Mouse (Mus musculus) midbrain, embryonic 10.5 days (tissue): ENCODE results near the gene 1600015I10Rik. TPM values are rescaled to one million over a fixed set of nuclear protein-coding genes. Genes with fewer than 3 reads are reported as not detected.
A peak's percentile ranks its signal among the peaks of the same experiment; 100 is the strongest.
"Not testable (repeated sequence)": the region's sequence is repeated elsewhere in the genome, so short reads cannot be mapped to it uniquely, and the experiment has no call there.

Experiments
- DNase-seq: peaks from one replicate; pipeline ENCODE4 v3.0.0-alpha.2; 2017; ENCODE audit warnings: low spot score
- H3K27ac ChIP-seq: fragments of 300-500 bp; sonication (generic); replicated peaks from 2 replicates; pipeline ENCODE4 v1.5.1; 2016; ENCODE audit warnings: mild to moderate bottlenecking
- H3K27me3 ChIP-seq: fragments of 300-500 bp; sonication (generic); 2 replicates; pipeline ENCODE4 v1.6.1; 2016; ENCODE audit warnings: low read depth, mild to moderate bottlenecking; ENCODE audit not compliant: poor library complexity, severe bottlenecking
- H3K36me3 ChIP-seq: fragments of 300-500 bp; sonication (generic); 2 replicates; pipeline ENCODE4 v1.6.1; 2016; ENCODE audit warnings: mild to moderate bottlenecking, moderate library complexity
- H3K4me1 ChIP-seq: fragments of 300-500 bp; sonication (generic); 2 replicates; pipeline ENCODE4 v1.6.1; 2016
- H3K4me3 ChIP-seq: fragments of 300-500 bp; sonication (generic); 2 replicates; pipeline ENCODE4 v1.5.1; 2016; ENCODE audit warnings: mild to moderate bottlenecking, moderate library complexity
- H3K9me3 ChIP-seq: fragments of 300-500 bp; sonication (generic); replicated peaks from 2 replicates; pipeline ENCODE4 v1.6.1; 2016; ENCODE audit warnings: mild to moderate bottlenecking
- WGBS: fragments of 180-500 bp; shearing (Covaris S2); methylation state at CpG from one replicate; pipeline ENCODE4 v1.1.7; 2016; 5-methylcytosine and 5-hydroxymethylcytosine counted together
- polyA plus RNA-seq: library from polyadenylated mRNA; unstranded; fragments of >200 nt; fragmentation: Nextera tagmentation; extraction: Ambion mirVana; gene quantifications from 2 replicates; pipeline ENCODE4 v1.2.1, GENCODE M21; 2016

Gene 1600015I10Rik
- polyA plus RNA-seq: not detected in 2 replicates

GRCm38 (mm10) chr6:48929595-48929994 is at the start of gene 1600015I10Rik:
Gene 1600015I10Rik (plus strand): TSS chr6:48929895.
- DNase-seq: no peak
- Histone ChIP-seq H3K9me3 (no peaks in the 10 kb centered on the region), H3K4me1 (no peaks in the 10 kb centered on the region), H3K27ac (no peak within 1 kb of the TSS), H3K27me3 (no peaks in the 10 kb centered on the region), H3K4me3 (no peak within 1 kb of the TSS), H3K36me3 (no peaks in the 10 kb centered on the region)
- 89% methylated on average over 5 of the region's 5 CpGs for WGBS

GRCm38 (mm10) chr6:48894203-48894602 is 35.5 kb upstream of the 1600015I10Rik start:
- H3K9me3 ChIP-seq: peaks cover 6% of the 10 kb centered on the region; the same call in 1 of the 2 replicates
- 79% methylated on average over 4 of the region's 4 CpGs for WGBS
- DNase-seq: no peak

GRCm38 (mm10) chr6:48894938-48895818 is 34.5 kb upstream of the 1600015I10Rik start:
- WGBS: 87% methylated on average over 8 of the region's 8 CpGs
- peaks cover 6% of the 10 kb centered on the region; the same call in 1 of the 2 replicates for H3K9me3 ChIP-seq
- H3K27ac ChIP-seq: no peak overlapping the region
- H3K36me3 ChIP-seq: no peaks in the 10 kb centered on the region
- DNase-seq: no peak
- no peak overlapping the region for H3K4me3 ChIP-seq
- H3K4me1 ChIP-seq: no peaks in the 10 kb centered on the region
- H3K27me3 ChIP-seq: no peaks in the 10 kb centered on the region

More at GRCm38 (mm10) chr6:48894203-48894602, 35.5 kb upstream of the 1600015I10Rik start:
- Histone ChIP-seq H3K36me3 (no peaks in the 10 kb centered on the region), H3K27ac (no peak overlapping the region), H3K27me3 (no peaks in the 10 kb centered on the region), H3K4me3 (no peak overlapping the region), H3K4me1 (no peaks in the 10 kb centered on the region)

- H3K4me1 ChIP-seq: no peaks in the 10 kb centered on the region
- H3K4me3 ChIP-seq: no peak overlapping the region
- no peak overlapping the region for H3K27ac ChIP-seq
- H3K36me3 ChIP-seq: no peaks in the 10 kb centered on the region
- 87% methylated on average over 5 of the region's 5 CpGs for WGBS
- no peak for DNase-seq
- H3K9me3 ChIP-seq: peaks cover 6% of the 10 kb centered on the region; the same call in 1 of the 2 replicates
- H3K27me3 ChIP-seq: no peaks in the 10 kb centered on the region
Observed at GRCm38 (mm10) chr6:48895941-48896340, 33.8 kb upstream of the 1600015I10Rik start.

- Histone ChIP-seq H3K27ac (no peak overlapping the region), H3K9me3 (peaks cover 6% of the 10 kb centered on the region; the same call in 1 of the 2 replicates), H3K36me3 (no peaks in the 10 kb centered on the region), H3K27me3 (no peaks in the 10 kb centered on the region), H3K4me3 (no peak overlapping the region), H3K4me1 (no peaks in the 10 kb centered on the region)
- whole genome bisulfite sequencing: 85% methylated on average over 5 of the region's 5 CpGs
- DNase-seq: no peak
Observed at GRCm38 (mm10) chr6:48896956-48897355, 32.7 kb upstream of the 1600015I10Rik start.

GRCm38 (mm10) chr6:48901316-48901715 is 28.4 kb upstream of the 1600015I10Rik start:
- not testable (repeated sequence) for H3K9me3 ChIP-seq, H3K4me3 ChIP-seq, H3K4me1 ChIP-seq, H3K36me3 ChIP-seq, H3K27ac ChIP-seq, H3K27me3 ChIP-seq, DNase-seq
- WGBS: 96% methylated on average over 11 of the region's 11 CpGs

GRCm38 (mm10) chr6:48902511-48903406 is 26.9 kb upstream of the 1600015I10Rik start:
- H3K9me3 ChIP-seq: no peaks in the 10 kb centered on the region
- no peak for DNase-seq
- WGBS: 93% methylated on average over 17 of the region's 17 CpGs
- no peak overlapping the region for H3K27ac ChIP-seq
- no peaks in the 10 kb centered on the region for H3K36me3 ChIP-seq
- no peak overlapping the region for H3K4me3 ChIP-seq
- H3K4me1 ChIP-seq: no peaks in the 10 kb centered on the region
- no peaks in the 10 kb centered on the region for H3K27me3 ChIP-seq

- no peak for DNase-seq
- Histone ChIP-seq H3K27ac (no peak overlapping the region), H3K36me3 (no peaks in the 10 kb centered on the region), H3K27me3 (no peaks in the 10 kb centered on the region), H3K9me3 (no peaks in the 10 kb centered on the region), H3K4me1 (no peaks in the 10 kb centered on the region), H3K4me3 (no peak overlapping the region)
- 82% methylated on average over 4 of the region's 4 CpGs for WGBS
Observed at GRCm38 (mm10) chr6:48903437-48903836, 26.3 kb upstream of the 1600015I10Rik start.

- Histone ChIP-seq H3K9me3 (no peaks in the 10 kb centered on the region), H3K27me3 (no peaks in the 10 kb centered on the region), H3K4me1 (peaks cover 4% of the 10 kb centered on the region; the same call in 1 of the 2 replicates), H3K27ac (no peak overlapping the region), H3K36me3 (no peaks in the 10 kb centered on the region), H3K4me3 (no peak overlapping the region)
- DNase-seq: no peak
- 96% methylated on average over 13 of the region's 13 CpGs for WGBS
Observed at GRCm38 (mm10) chr6:48905606-48906005, 24.1 kb upstream of the 1600015I10Rik start.

GRCm38 (mm10) chr6:48906371-48906770 is 23.3 kb upstream of the 1600015I10Rik start:
- Histone ChIP-seq H3K27ac (no peak overlapping the region), H3K4me1 (peaks cover 5% of the 10 kb centered on the region; the same call in 1 of the 2 replicates), H3K9me3 (no peaks in the 10 kb centered on the region), H3K27me3 (no peaks in the 10 kb centered on the region), H3K36me3 (no peaks in the 10 kb centered on the region), H3K4me3 (no peak overlapping the region)
- DNase-seq: no peak
- WGBS: 95% methylated on average over 14 of the region's 14 CpGs

GRCm38 (mm10) chr6:48909229-48909628 is 20.5 kb upstream of the 1600015I10Rik start:
- DNase-seq: no peak
- H3K27me3 ChIP-seq: no peaks in the 10 kb centered on the region

GRCm38 (mm10) chr6:48912033-48912432 is 17.7 kb upstream of the 1600015I10Rik start:
- DNase-seq: peak; percentile 17
- H3K4me3 ChIP-seq: no peak overlapping the region
- no peaks in the 10 kb centered on the region for H3K36me3 ChIP-seq
- no peak overlapping the region for H3K27ac ChIP-seq
- H3K4me1 ChIP-seq: peaks cover 5% of the 10 kb centered on the region; the same call in 1 of the 2 replicates
- no peaks in the 10 kb centered on the region for H3K9me3 ChIP-seq
- H3K27me3 ChIP-seq: no peaks in the 10 kb centered on the region
- WGBS: 51% methylated on average over 3 of the region's 3 CpGs

More at GRCm38 (mm10) chr6:48909229-48909628, 20.5 kb upstream of the 1600015I10Rik start:
- Histone ChIP-seq H3K4me1 (peaks cover 5% of the 10 kb centered on the region; the same call in 1 of the 2 replicates), H3K36me3 (no peaks in the 10 kb centered on the region), H3K4me3 (no peak overlapping the region), H3K9me3 (no peaks in the 10 kb centered on the region), H3K27ac (no peak overlapping the region)
- 61% methylated on average over 1 of the region's 1 CpGs for WGBS
